Mouse (Mus musculus) embryonic fibroblast, embryonic 13.5 days (primary cell): ENCODE data around the gene Washc3.

Experiments
- CTCF ChIP-seq: IDR thresholded peaks from 2 replicates; pipeline ENCODE4 v1.5.1; 2011; ENCODE audit warnings: mild to moderate bottlenecking, control low read depth, low read length, moderate library complexity, borderline replicate concordance; ENCODE audit not compliant: insufficient read depth
- POLR2A ChIP-seq: IDR thresholded peaks from 2 replicates; pipeline ENCODE4 v1.6.1; 2011; ENCODE audit warnings: low read depth, mild to moderate bottlenecking, control low read depth, low read length, moderate library complexity

GRCm38 (mm10) chr10:88232765-88233164 is 31.9 kb downstream of the Washc3 start:
- TF ChIP-seq CTCF (no peak), POLR2A (no peak)
